17 mouse cellular contexts compared by ENCODE assay signal in the genomic region with DNA sequence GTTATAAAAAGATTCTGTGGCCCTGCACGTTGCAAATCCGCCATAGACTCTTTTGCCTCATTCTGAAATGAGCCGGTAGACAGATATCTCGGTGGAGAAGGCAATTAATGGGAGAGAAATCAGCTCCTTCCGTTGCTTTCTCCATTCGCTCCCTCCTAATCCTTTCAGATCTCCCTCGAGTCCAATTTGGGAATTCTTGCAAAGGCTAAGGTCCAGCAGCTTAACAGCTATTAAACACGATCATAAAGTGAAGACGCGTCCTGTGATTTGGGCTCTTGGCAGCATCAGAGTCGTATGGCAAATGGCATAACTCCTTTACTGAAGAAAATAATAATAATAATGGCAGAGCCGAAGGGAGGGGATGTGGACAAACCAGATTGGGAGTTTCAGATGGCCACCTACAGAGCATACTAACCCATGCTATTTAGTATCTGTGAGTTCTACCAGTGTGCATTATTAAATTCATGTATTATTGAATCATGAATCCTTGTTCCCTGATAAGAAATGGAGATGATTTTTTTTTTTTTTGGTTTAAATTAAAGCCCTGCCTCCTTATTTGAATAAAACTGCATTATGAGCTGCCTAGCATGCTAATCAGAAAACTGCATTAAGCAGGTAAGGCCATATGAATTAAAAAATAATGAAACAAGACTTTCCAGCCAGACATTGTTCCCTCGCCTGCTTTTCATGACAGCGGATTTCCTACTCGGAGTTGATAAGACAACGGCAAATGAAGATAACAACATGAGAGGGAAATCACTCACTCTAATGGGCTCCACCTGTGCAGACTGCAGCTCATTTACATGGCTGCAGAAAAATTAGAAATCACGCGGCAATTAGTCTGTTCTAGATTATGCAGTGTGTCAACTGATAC.
DNase-seq lines count a peak whose midpoint lies in the region; ATAC-seq and TF ChIP-seq lines count a peak whose summit lies in the region.
"Had no signal": no experiment of that assay in that cellular context is flagged by ENCODE, and none has a peak within 500 bp of the region (broad histone marks: within the 10 kb centered on the region; RNA-seq: fewer than 3 reads in every experiment).

No protein-coding gene starts in this region.

- H3K27me3 ChIP-seq in hindbrain, embryonic 13.5 days, result no peaks in the 10 kb centered on the region
- no peaks in the 10 kb centered on the region for H3K27me3 ChIP-seq in hindbrain, embryonic 11.5 days (ENCODE audit: control insufficient read depth, insufficient read depth, low read length)
- no peaks in the 10 kb centered on the region for H3K27me3 ChIP-seq in hindbrain, embryonic 14.5 days (ENCODE audit: control insufficient read depth, insufficient read depth, low read length)
- no peaks in the 10 kb centered on the region for H3K27me3 ChIP-seq in midbrain, postnatal 0 days (ENCODE audit: insufficient read depth, low read length)

- no peaks in the 10 kb centered on the region for H3K36me3 ChIP-seq in hindbrain, embryonic 13.5 days
- no peaks in the 10 kb centered on the region for H3K36me3 ChIP-seq in hindbrain, embryonic 11.5 days (ENCODE audit: control insufficient read depth, insufficient read depth, low read length)
- no peaks in the 10 kb centered on the region for H3K36me3 ChIP-seq in hindbrain, embryonic 14.5 days (replicated peaks; ENCODE audit: control insufficient read depth, insufficient read depth)
- no peaks in the 10 kb centered on the region for H3K36me3 ChIP-seq in midbrain, postnatal 0 days (ENCODE audit: insufficient read depth, low read length)

- H3K4me2 ChIP-seq in hindbrain, embryonic 13.5 days, result no peak overlapping the region
- no peak overlapping the region for H3K4me2 ChIP-seq in hindbrain, embryonic 11.5 days (replicated peaks; ENCODE audit: low read depth, low read length)
- H3K4me2 ChIP-seq in hindbrain, embryonic 14.5 days (replicated peaks), result 0 out of 2 replicates have a peak overlapping the region, but pooled peaks have one; percentile 4
- H3K4me2 ChIP-seq in midbrain, postnatal 0 days (ENCODE audit: low read depth, low read length, poor library complexity, severe bottlenecking), result no peak overlapping the region
- H3K4me2 ChIP-seq: liver, embryonic 11.5 days had no signal

- H3K9me3 ChIP-seq in hindbrain, embryonic 13.5 days, result no peaks in the 10 kb centered on the region
- H3K9me3 ChIP-seq in hindbrain, embryonic 11.5 days (ENCODE audit: control insufficient read depth, low read length), result no peaks in the 10 kb centered on the region
- H3K9me3 ChIP-seq in hindbrain, embryonic 14.5 days (ENCODE audit: control insufficient read depth, low read length), result no peaks in the 10 kb centered on the region
- no peaks in the 10 kb centered on the region for H3K9me3 ChIP-seq in midbrain, postnatal 0 days (ENCODE audit: low read length)

- H3K4me1 ChIP-seq in hindbrain, embryonic 13.5 days (replicated peaks), result peaks cover 12% of the 10 kb centered on the region; the same call in 1 of the 2 replicates
- no peaks in the 10 kb centered on the region for H3K4me1 ChIP-seq in hindbrain, embryonic 11.5 days (replicated peaks; ENCODE audit: control insufficient read depth, insufficient read depth, low read length)
- peaks cover 8% of the 10 kb centered on the region; the same call in 1 of the 2 replicates for H3K4me1 ChIP-seq in hindbrain, embryonic 14.5 days (replicated peaks; ENCODE audit: control insufficient read depth, insufficient read depth, low read length)
- no peaks in the 10 kb centered on the region for H3K4me1 ChIP-seq in midbrain, postnatal 0 days (ENCODE audit: insufficient read depth, low read length)

- ATAC-seq in hindbrain, embryonic 13.5 days (ENCODE audit: low FRiP score), result peak; percentile 85
- no peak for ATAC-seq in hindbrain, embryonic 11.5 days (ENCODE audit: low FRiP score)
- peak; percentile 88 for ATAC-seq in hindbrain, embryonic 14.5 days (ENCODE audit: low FRiP score)
- no peak for ATAC-seq in midbrain, postnatal 0 days (ENCODE audit: low FRiP score)

- DNase-seq in hindbrain, embryonic 11.5 days (ENCODE audit: low spot score), result no peak
- peak; percentile 72 for DNase-seq in brain, embryonic 14.5 days (ENCODE audit: low read depth)
- DNase-seq in hindbrain, embryonic 14.5 days (ENCODE audit: low spot score), result peak; percentile 63
- peak; percentile 40 for DNase-seq in midbrain, postnatal 0 days (ENCODE audit: low spot score)
- no peak for DNase-seq in left cerebral cortex, postnatal 14 days (ENCODE audit: low spot score in 2 of 2)
- DNase-seq in frontal cortex, postnatal 10 days (ENCODE audit: low spot score in 2 of 2), result no peak
- DNase-seq: adrenal gland, adult 2 months; cerebellum, adult 9-10 months; kidney, adult 2 months; kidney, postnatal 14 days; layer of hippocampus, postnatal 36 days; lung, adult 2 months; right cerebral cortex, postnatal 4 days had no signal

- H3K27ac ChIP-seq in hindbrain, embryonic 13.5 days, result 0 out of 2 replicates have a peak overlapping the region, but pooled peaks have one; percentile 41
- no peak overlapping the region for H3K27ac ChIP-seq in hindbrain, embryonic 11.5 days (ENCODE audit: low read depth, low read length)
- no peak overlapping the region; the same call in 1 of the 2 replicates for H3K27ac ChIP-seq in hindbrain, embryonic 14.5 days
- H3K27ac ChIP-seq in midbrain, postnatal 0 days (ENCODE audit: low read depth, low read length), result no peak overlapping the region
- H3K27ac ChIP-seq: layer of hippocampus, adult 2 months had no signal

- intact Hi-C loops in left cerebral cortex, postnatal 14 days (cut with DNase I), result no loop called here

- TF ChIP-seq CTCF in brain, embryonic 14.5 days (IDR thresholded peaks at IDR 0.05; ENCODE audit: borderline replicate concordance, extremely low read depth, insufficient read depth, insufficient read length), result no peak
- no peak for TF ChIP-seq CTCF in midbrain, postnatal 0 days (IDR thresholded peaks at IDR 0.05)

- H3K4me3 ChIP-seq in hindbrain, embryonic 13.5 days, result no peak overlapping the region
- no peak overlapping the region for H3K4me3 ChIP-seq in hindbrain, embryonic 11.5 days (ENCODE audit: low read depth, low read length)
- H3K4me3 ChIP-seq in hindbrain, embryonic 14.5 days (replicated peaks; ENCODE audit: low read length), result no peak overlapping the region
- H3K4me3 ChIP-seq in midbrain, postnatal 0 days (ENCODE audit: low read depth, low read length), result no peak overlapping the region
- H3K4me3 ChIP-seq: erythroblast, embryonic 14.5 days; layer of hippocampus, adult 2 months had no signal

- TF ChIP-seq POLR2A in brain, embryonic 14.5 days (IDR thresholded peaks at IDR 0.05; ENCODE audit: borderline replicate concordance, extremely low read depth, insufficient read depth, insufficient read length, poor library complexity, severe bottlenecking), result no peak

- 68% methylated on average over 18 of the region's 18 CpGs for WGBS in hindbrain, embryonic 13.5 days
- WGBS in hindbrain, embryonic 11.5 days, result 86% methylated on average over 18 of the region's 18 CpGs
- 50% methylated on average over 18 of the region's 18 CpGs for WGBS in hindbrain, embryonic 14.5 days
- 48% methylated on average over 18 of the region's 18 CpGs for WGBS in midbrain, postnatal 0 days

- no peak overlapping the region for H3K9ac ChIP-seq in hindbrain, embryonic 13.5 days
- no peak overlapping the region for H3K9ac ChIP-seq in hindbrain, embryonic 11.5 days (ENCODE audit: low read depth, low read length)
- no peak overlapping the region for H3K9ac ChIP-seq in hindbrain, embryonic 14.5 days
- no peak overlapping the region for H3K9ac ChIP-seq in midbrain, postnatal 0 days (replicated peaks; ENCODE audit: low read length, poor library complexity, severe bottlenecking)

Comparison
In these comparisons a context has a peak if more than half of its experiments do, and no peak if none do; other contexts are left out.
1. ATAC-seq: peak in hindbrain, embryonic 13.5 days (single experiment) and hindbrain, embryonic 14.5 days (single experiment); none in hindbrain, embryonic 11.5 days (single experiment) and midbrain, postnatal 0 days (single experiment).
2. DNase-seq: peak in brain, embryonic 14.5 days (single experiment), hindbrain, embryonic 14.5 days (single experiment) and midbrain, postnatal 0 days (single experiment); none in hindbrain, embryonic 11.5 days (single experiment), left cerebral cortex, postnatal 14 days (0 of 2) and frontal cortex, postnatal 10 days (0 of 2).